Mouse (Mus musculus) cerebellum, adult 2 months (tissue): ENCODE data around the gene Ptprq.

Source experiments
- CTCF ChIP-seq: fragments of 200-500 bp; IDR thresholded peaks from 2 replicates; pipeline ENCODE4 v1.5.1; 2011; ENCODE audit warnings: low read depth, mild to moderate bottlenecking, control low read depth, low read length, moderate library complexity, borderline replicate concordance; ENCODE audit not compliant: insufficient read depth
- POLR2A ChIP-seq: fragments of 200-500 bp; IDR thresholded peaks from 2 replicates; pipeline ENCODE4 v1.6.1; 2011; ENCODE audit warnings: low read length, control low read depth, borderline replicate concordance; ENCODE audit not compliant: insufficient read depth

DNA sequence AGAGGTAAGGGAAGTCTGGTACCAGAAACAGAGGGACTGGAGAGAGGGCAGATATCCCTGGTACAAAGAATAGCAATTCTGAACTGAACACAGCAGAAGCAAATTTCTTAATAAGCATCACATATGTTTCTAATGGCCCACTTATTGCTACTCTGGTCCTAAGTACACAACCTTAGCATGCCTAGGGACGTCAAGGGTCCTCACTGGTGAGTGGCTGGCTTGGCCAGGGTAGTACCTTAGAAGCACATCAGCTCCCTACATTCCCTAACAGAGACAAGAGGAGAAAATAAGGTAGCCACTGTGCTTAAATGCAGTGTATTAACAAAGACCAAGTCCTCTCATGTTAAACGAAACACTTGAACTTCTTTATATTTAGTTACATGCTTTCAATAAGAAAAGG is 21.1 kb downstream of the Ptprq start:
- TF ChIP-seq POLR2A, result no peak
- TF ChIP-seq CTCF, result no peak
